Mouse (Mus musculus): ENCODE data around the gene Vgll4.

DNA sequence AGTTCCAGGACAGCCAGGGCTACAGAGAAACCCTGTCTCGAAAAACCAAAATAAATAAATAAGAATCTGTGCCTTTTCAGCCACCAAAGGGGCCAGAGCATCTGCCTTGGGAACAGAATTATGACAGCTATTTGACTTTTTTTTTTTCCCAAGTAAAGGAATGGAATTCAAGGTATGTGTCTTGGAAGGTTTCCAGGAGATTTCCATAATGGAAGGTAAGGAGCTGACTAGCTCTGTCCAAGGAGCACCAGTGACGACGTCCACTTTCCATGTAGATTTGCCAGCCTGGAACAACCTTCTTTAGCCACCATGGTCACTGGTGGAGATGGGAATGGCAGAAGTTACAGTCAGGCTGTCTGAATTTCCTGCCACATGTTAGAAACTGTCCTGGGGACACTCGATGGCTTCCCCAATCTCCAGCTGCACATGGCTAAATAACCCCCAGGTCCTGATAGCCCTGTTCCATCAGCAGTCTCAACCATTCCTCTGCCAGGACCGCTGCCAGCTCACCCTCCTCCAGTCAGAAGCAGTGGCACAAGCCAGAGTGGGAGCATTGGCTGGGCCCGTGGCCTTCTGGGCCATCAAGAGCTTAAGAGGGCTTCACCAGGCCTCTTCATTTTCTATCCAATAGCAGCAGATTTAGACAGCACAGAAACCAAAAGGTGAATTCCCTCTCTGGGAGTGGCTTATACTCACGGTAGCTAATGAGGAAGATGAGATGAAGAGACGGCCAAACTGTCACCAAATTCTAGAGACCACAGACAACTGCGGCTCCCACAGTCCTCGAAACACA lies 8.3 kb downstream of the Vgll4 start:
- TF ChIP-seq CTCF (IDR thresholded peaks at IDR 0.05; ENCODE audit: low read depth, low read length), result no peak
- TF ChIP-seq POLR2A (IDR thresholded peaks at IDR 0.05; ENCODE audit: extremely low read depth, insufficient read depth, low read length), result no peak

All from liver, adult 2 months (tissue).